Mouse (Mus musculus): ENCODE data around the gene Pik3ap1. TPM values are rescaled to one million over a fixed set of nuclear protein-coding genes. Genes with fewer than 3 reads are reported as not detected.

Pik3ap1 gene
- polyA plus RNA-seq, 1 experiment from 2014 or later: 0.97 TPM

DNA sequence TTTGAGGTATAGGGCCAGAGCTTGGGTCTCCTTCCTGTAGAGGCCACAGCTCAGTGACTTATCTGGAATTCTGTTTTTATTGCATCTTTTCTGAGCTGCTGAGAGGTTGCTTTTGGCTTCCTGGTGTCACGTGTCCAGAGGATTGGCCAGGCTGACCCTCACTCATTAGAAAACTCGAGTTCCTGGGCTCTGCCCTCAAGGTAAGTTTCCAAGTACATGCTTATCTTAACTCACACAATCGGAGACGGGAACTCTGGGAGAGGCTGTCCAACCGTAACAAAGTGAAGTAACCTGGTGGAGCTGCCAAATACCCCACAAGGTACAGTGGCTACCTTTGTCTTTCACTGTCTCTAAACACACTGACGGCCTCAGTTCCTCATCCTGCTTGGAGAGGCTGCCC is 81.5 kb downstream of the Pik3ap1 start:
- 43% methylated on average over 6 of the region's 6 CpGs for WGBS
- no peak overlapping the region for H3K27ac ChIP-seq

DNA sequence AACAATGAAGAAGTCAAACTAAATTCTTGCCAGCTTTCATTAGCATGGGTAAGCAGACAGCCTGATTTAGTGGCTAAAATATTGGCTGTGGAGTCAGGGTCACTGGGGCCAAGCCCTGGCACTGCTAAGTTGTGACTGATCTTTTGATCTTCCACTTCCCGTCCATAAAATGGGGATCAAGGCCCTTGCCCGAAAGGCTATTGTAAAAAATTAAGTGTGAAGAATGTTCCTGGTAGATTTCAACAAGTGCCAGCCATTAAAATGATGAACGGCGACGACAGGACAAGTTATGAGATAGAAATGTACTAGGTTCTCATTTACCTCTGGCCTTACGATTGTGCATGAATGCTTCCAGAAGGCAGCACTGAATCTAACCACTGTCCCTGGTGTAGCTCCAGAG is 83.0 kb downstream of the Pik3ap1 start:
- ATAC-seq (ENCODE audit: insufficient number of reproducible peaks, insufficient read depth, low FRiP score, low TSS enrichment, low read depth): no peak
- 14% methylated on average over 6 of the region's 6 CpGs for WGBS

More for the DNA sequence above, 81.5 kb downstream of the Pik3ap1 start:
- H3K9me3 ChIP-seq: no peaks in the 10 kb centered on the region
- ATAC-seq (ENCODE audit: insufficient number of reproducible peaks, insufficient read depth, low FRiP score, low TSS enrichment, low read depth): no peak
- H3K4me3 ChIP-seq (replicated peaks): no peak overlapping the region
- H3K4me2 ChIP-seq: no peak overlapping the region
- H3K9ac ChIP-seq (replicated peaks): no peak overlapping the region
- no peaks in the 10 kb centered on the region for H3K36me3 ChIP-seq
- peaks cover 93% of the 10 kb centered on the region for H3K27me3 ChIP-seq
- peaks cover 30% of the 10 kb centered on the region for H3K4me1 ChIP-seq (replicated peaks)

DNA sequence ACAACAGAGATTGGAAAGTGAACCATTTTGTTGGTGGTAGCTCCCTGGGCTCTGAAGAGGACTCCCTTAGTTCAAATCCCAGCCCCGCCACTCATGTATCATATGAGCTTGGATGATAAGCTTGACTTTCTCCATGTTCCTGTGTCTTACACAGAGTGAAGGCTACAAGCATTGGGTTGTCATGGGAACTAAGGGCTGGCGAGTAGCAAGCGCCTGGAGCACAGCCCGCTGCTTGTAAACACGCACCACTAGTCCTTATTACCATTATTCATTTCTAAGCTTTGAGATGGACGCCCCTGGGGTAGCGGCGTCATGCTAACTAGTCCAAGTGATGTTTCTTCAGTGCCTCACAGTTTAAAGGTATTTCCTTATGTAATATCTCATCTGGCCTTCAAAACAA is 85.5 kb downstream of the Pik3ap1 start:
- H3K4me1 ChIP-seq (replicated peaks): peaks cover 30% of the 10 kb centered on the region
- no peak overlapping the region for H3K4me3 ChIP-seq (replicated peaks)
- H3K9me3 ChIP-seq: no peaks in the 10 kb centered on the region
- H3K36me3 ChIP-seq: no peaks in the 10 kb centered on the region
- H3K27me3 ChIP-seq: peaks cover 84% of the 10 kb centered on the region
- WGBS: 76% methylated on average over 8 of the region's 8 CpGs
- no peak overlapping the region for H3K9ac ChIP-seq (replicated peaks)
- H3K27ac ChIP-seq: no peak overlapping the region
- no peak for ATAC-seq (ENCODE audit: insufficient number of reproducible peaks, insufficient read depth, low FRiP score, low TSS enrichment, low read depth)
- no peak overlapping the region for H3K4me2 ChIP-seq

More for the DNA sequence above, 83.0 kb downstream of the Pik3ap1 start:
- H3K27me3 ChIP-seq: peaks cover 93% of the 10 kb centered on the region
- H3K27ac ChIP-seq: no peak overlapping the region
- H3K36me3 ChIP-seq: no peaks in the 10 kb centered on the region
- H3K9me3 ChIP-seq: no peaks in the 10 kb centered on the region
- no peak overlapping the region for H3K4me2 ChIP-seq
- H3K4me1 ChIP-seq (replicated peaks): peaks cover 30% of the 10 kb centered on the region
- H3K9ac ChIP-seq (replicated peaks): no peak overlapping the region
- H3K4me3 ChIP-seq (replicated peaks): no peak overlapping the region

DNA sequence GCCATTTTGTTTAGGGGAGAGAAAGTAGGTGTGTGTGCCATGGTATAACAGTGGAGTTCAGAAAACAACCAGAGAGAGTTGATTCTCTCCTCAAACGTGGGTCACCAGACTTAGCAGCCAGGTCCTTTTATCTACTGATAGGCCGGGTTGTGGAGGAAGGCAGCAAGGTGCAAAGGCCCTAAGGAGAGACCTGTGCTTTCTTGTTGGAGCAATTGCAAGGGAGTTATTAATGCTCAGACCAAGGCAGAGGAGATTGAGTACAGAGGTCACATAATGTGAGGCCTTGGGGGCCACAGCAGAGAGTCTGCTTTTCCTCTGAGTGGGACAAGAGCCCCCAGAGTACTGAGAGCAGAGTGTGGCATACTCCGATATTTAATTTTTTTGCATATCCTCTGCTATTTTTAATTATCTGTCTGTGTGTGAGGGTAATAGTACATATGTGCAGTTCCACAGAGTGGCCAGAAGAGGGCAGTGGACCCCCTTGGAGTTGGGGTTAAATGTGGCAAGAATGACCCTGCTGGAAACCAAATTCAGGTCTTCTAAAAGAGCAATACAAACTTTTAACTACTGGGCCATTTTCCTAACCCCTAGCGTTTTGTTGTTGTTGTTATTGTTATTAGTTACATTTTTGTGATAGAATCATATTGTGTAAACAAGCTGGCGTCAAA is 93.8 kb downstream of the Pik3ap1 start:
- Histone ChIP-seq H3K9me3 (no peaks in the 10 kb centered on the region), H3K36me3 (no peaks in the 10 kb centered on the region), H3K4me2 (no peak overlapping the region), H3K4me3 (replicated peaks) (no peak overlapping the region), H3K27me3 (peaks cover 58% of the 10 kb centered on the region), H3K4me1 (replicated peaks) (no peaks in the 10 kb centered on the region), H3K9ac (replicated peaks) (no peak overlapping the region), H3K27ac (no peak overlapping the region)
- ATAC-seq (ENCODE audit: insufficient number of reproducible peaks, insufficient read depth, low FRiP score, low TSS enrichment, low read depth): no peak
- 59% methylated on average over 5 of the region's 5 CpGs for WGBS

DNA sequence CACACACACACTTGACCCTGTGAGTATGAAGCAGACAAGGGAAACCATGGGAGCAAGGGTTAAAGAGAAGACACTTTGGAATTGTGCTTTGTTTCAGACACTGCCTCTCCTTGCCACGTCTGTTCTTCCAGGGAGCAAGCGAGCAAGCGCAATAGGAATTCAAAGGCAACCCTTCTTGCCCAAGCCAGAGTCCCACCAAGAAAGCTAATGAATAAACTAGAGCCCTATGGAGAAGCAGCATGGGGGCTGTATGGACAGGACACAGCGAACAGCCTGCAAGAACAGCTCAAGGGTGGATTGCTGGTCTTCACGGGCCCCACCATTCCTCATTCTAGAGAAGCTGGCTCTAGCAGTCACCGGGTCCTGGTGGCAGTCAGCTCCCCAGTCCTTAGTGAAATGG is 96.3 kb downstream of the Pik3ap1 start:
- H3K4me2 ChIP-seq: no peak overlapping the region
- H3K9me3 ChIP-seq: no peaks in the 10 kb centered on the region
- H3K4me3 ChIP-seq (replicated peaks): no peak overlapping the region
- no peak overlapping the region for H3K27ac ChIP-seq
- H3K27me3 ChIP-seq: peaks cover 58% of the 10 kb centered on the region
- no peaks in the 10 kb centered on the region for H3K36me3 ChIP-seq
- no peak overlapping the region for H3K9ac ChIP-seq (replicated peaks)
- WGBS: 74% methylated on average over 6 of the region's 6 CpGs
- H3K4me1 ChIP-seq (replicated peaks): peaks cover 12% of the 10 kb centered on the region
- ATAC-seq (ENCODE audit: insufficient number of reproducible peaks, insufficient read depth, low FRiP score, low TSS enrichment, low read depth): no peak

DNA sequence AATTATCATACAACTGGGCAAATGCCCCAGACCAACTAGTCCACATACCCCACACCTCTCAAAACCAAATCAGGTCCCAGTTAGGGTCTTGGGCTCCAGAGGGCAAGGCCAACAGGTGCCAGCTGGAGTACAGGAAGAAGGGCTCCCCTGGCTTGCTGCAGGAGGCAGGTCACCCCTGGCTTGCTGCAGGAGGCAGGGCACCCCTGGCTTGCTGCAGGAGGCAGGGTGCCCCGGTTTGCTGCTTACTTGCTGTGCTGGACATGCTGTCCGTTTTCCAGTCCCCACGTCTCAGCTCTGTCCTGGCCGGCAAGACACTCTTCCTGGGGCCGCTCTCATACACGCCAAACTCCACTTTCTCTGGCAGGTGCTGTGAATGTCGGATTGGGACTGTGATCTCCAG is 97.7 kb downstream of the Pik3ap1 start:
- WGBS: 83% methylated on average over 7 of the region's 7 CpGs
- peaks cover 53% of the 10 kb centered on the region for H3K27me3 ChIP-seq
- no peak for ATAC-seq (ENCODE audit: insufficient number of reproducible peaks, insufficient read depth, low FRiP score, low TSS enrichment, low read depth)

DNA sequence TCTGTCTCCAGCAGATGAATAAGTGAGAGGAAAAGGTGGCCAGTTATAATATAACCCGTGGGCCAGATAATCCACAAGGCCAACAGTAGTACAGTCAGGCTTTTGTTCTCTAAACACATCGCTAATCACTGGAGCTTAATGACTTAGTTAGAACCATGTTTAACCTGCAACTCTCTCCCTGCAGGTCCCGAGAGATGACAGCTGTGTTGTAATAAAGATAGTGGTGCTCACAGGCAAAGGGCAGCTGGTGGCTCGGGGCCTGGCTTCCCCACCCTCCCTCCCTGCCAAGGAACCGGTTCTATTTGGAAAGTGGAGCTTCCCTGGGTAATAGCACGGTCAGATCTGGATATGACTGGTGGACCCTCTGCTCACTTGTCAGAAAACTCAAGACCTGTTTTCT is 100.4 kb downstream of the Pik3ap1 start:
- no peak for ATAC-seq (ENCODE audit: insufficient number of reproducible peaks, insufficient read depth, low FRiP score, low TSS enrichment, low read depth)
- no peak overlapping the region for H3K27ac ChIP-seq
- H3K4me3 ChIP-seq (replicated peaks): no peak overlapping the region
- H3K9ac ChIP-seq (replicated peaks): no peak overlapping the region
- H3K36me3 ChIP-seq: no peaks in the 10 kb centered on the region
- H3K4me1 ChIP-seq (replicated peaks): peaks cover 20% of the 10 kb centered on the region
- 31% methylated on average over 6 of the region's 6 CpGs for WGBS
- no peaks in the 10 kb centered on the region for H3K9me3 ChIP-seq
- peaks cover 45% of the 10 kb centered on the region for H3K27me3 ChIP-seq
- H3K4me2 ChIP-seq: no peak overlapping the region

More for the DNA sequence above, 97.7 kb downstream of the Pik3ap1 start:
- peaks cover 20% of the 10 kb centered on the region for H3K4me1 ChIP-seq (replicated peaks)
- H3K9me3 ChIP-seq: no peaks in the 10 kb centered on the region
- H3K36me3 ChIP-seq: no peaks in the 10 kb centered on the region
- H3K9ac ChIP-seq (replicated peaks): no peak overlapping the region
- H3K4me2 ChIP-seq: no peak overlapping the region
- H3K27ac ChIP-seq: no peak overlapping the region
- H3K4me3 ChIP-seq (replicated peaks): no peak overlapping the region

DNA sequence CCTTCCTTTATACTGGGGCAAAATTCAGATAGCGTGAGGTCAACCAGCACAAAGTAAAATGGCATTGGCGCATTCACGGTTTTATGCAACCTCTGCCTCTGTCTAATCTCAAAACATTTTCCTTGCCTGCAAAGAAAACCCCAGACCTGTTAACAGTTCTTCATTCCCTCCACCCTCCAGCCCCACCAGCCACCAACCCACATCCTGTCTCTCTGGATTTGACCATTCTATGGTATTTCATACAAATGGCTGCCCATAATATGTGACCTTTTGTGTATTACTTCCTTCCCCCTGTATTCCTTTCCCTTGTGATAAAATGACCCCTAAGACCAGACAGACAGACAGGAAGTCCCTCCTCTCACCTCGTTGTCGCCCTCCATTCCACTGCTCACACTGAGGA is 102.2 kb downstream of the Pik3ap1 start:
- Histone ChIP-seq H3K36me3 (no peaks in the 10 kb centered on the region), H3K27me3 (peaks cover 48% of the 10 kb centered on the region), H3K9ac (replicated peaks) (no peak overlapping the region), H3K4me3 (replicated peaks) (no peak overlapping the region), H3K4me1 (replicated peaks) (peaks cover 20% of the 10 kb centered on the region), H3K27ac (no peak overlapping the region), H3K9me3 (no peaks in the 10 kb centered on the region), H3K4me2 (no peak overlapping the region)
- 65% methylated on average over 5 of the region's 5 CpGs for WGBS
- no peak for ATAC-seq (ENCODE audit: insufficient number of reproducible peaks, insufficient read depth, low FRiP score, low TSS enrichment, low read depth)

DNA sequence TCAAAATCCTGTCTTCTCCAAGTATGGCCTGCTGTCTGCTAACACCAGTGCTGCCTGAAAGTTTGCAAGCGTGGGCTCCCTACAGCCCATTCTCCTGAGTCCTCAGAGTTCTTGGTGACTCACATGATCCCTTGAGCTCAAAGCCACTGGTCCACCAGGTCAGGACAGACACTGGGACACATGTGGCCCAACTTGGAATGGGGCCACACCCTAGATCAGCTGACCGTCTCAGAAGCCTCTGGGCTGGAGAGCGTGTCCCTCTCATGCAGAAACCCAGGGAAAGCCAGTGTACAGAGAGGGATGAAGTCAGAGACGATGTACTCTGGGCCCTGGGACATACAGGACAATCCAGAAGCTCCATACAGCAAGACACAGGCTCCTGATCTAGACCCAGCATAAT is 102.7 kb downstream of the Pik3ap1 start:
- Histone ChIP-seq H3K4me3 (replicated peaks) (no peak overlapping the region), H3K27me3 (peaks cover 43% of the 10 kb centered on the region), H3K4me2 (no peak overlapping the region), H3K4me1 (replicated peaks) (peaks cover 20% of the 10 kb centered on the region), H3K36me3 (no peaks in the 10 kb centered on the region), H3K9ac (replicated peaks) (no peak overlapping the region), H3K9me3 (no peaks in the 10 kb centered on the region), H3K27ac (no peak overlapping the region)
- WGBS: 90% methylated on average over 4 of the region's 4 CpGs
- ATAC-seq (ENCODE audit: insufficient number of reproducible peaks, insufficient read depth, low FRiP score, low TSS enrichment, low read depth): no peak

DNA sequence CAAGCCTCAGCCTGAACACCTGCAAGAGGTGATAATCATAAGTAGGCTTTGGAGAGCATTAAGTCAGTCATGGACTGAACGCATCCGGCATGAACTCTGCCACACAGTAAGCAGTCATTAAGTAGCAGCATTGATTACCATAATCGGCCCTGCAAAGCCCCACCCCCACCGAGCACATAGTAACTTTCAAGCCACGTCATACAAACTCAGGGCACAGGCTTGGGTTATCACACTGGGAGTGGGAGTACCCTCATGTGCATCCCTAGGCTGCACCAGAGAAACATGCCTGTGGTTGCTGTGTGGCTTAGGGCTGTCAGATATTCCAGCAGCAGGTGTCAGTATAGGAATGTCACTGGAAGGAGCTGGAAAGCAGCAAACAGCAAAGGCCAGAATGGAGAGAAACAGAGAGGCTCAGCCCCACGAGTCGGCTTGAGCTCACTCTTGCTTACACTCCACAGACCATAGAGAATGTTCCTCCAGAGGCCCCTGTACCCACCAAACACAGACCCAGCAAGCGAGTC is 105.1 kb downstream of the Pik3ap1 start:
- no peak overlapping the region for H3K9ac ChIP-seq (replicated peaks)
- H3K36me3 ChIP-seq: no peaks in the 10 kb centered on the region
- WGBS: 66% methylated on average over 8 of the region's 8 CpGs
- no peaks in the 10 kb centered on the region for H3K9me3 ChIP-seq
- no peak overlapping the region for H3K4me2 ChIP-seq
- no peak overlapping the region for H3K27ac ChIP-seq
- ATAC-seq (ENCODE audit: insufficient number of reproducible peaks, insufficient read depth, low FRiP score, low TSS enrichment, low read depth): no peak
- H3K4me1 ChIP-seq (replicated peaks): peaks cover 19% of the 10 kb centered on the region
- peaks cover 26% of the 10 kb centered on the region; the same call in 1 of the 2 replicates for H3K27me3 ChIP-seq
- no peak overlapping the region for H3K4me3 ChIP-seq (replicated peaks)

DNA sequence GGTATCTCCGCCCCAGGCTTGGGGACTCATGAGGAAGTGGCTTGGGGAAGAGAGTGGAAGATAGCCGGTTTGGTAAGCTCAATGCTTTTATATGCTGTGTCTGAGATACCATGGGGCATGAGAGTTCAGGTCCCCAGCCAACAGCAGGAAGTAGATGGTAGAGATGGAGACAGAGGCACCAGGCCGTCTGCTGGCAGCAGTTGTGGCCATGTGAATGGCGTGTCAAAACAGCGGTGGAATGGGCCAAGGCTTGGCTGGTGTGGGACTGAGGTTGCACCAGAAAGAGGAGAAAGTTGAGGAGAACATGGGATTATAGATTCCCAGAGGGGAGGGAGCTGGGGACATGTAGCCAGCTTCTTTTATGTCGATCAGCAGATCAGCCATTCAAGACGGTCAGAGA is 106.3 kb downstream of the Pik3ap1 start:
- H3K27ac ChIP-seq: no peak overlapping the region
- H3K4me3 ChIP-seq (replicated peaks): no peak overlapping the region
- no peak overlapping the region for H3K9ac ChIP-seq (replicated peaks)
- H3K4me1 ChIP-seq (replicated peaks): peaks cover 8% of the 10 kb centered on the region; the same call in 1 of the 2 replicates
- H3K9me3 ChIP-seq: no peaks in the 10 kb centered on the region
- WGBS: 75% methylated on average over 7 of the region's 7 CpGs
- no peak for ATAC-seq (ENCODE audit: insufficient number of reproducible peaks, insufficient read depth, low FRiP score, low TSS enrichment, low read depth)
- no peak overlapping the region for H3K4me2 ChIP-seq
- H3K27me3 ChIP-seq: peaks cover 21% of the 10 kb centered on the region; the same call in 1 of the 2 replicates
- H3K36me3 ChIP-seq: no peaks in the 10 kb centered on the region

DNA sequence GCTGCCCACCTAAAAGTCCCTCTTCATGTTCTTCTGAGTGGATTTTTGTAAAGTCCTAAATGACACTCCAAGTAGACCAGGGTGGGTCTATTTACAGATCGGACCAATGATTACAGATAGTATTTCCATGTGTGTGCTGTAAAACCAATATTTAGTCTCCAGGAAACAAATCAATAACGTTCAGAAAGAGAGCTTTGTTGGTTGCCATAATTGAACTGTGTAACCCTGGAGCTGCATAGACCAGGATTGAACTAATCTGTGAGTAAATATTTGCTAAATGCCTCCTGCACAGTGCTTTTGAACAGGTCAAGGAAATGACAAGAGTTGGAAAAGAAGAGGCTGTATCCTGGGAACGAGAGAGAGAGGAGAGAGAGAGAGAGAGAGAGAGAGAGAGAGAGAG is 109.3 kb downstream of the Pik3ap1 start:
- 77% methylated on average over 3 of the region's 3 CpGs for WGBS
- Histone ChIP-seq H3K4me1 (replicated peaks) (no peaks in the 10 kb centered on the region), H3K4me2 (no peak overlapping the region), H3K9me3 (no peaks in the 10 kb centered on the region), H3K4me3 (replicated peaks) (no peak overlapping the region), H3K36me3 (no peaks in the 10 kb centered on the region), H3K27ac (no peak overlapping the region), H3K9ac (replicated peaks) (no peak overlapping the region), H3K27me3 (peaks cover 25% of the 10 kb centered on the region; the same call in 1 of the 2 replicates)
- no peak for ATAC-seq (ENCODE audit: insufficient number of reproducible peaks, insufficient read depth, low FRiP score, low TSS enrichment, low read depth)

Data from limb, embryonic 12.5 days (tissue).